Mouse (Mus musculus) kidney, adult 2 months (tissue): ENCODE results near the gene B4galt5. TPM values are rescaled to one million over a fixed set of nuclear protein-coding genes. Genes with fewer than 3 reads are reported as not detected.

Experiments
- DNase-seq: peaks from one replicate; pipeline ENCODE4 v3.0.0; 2021
- H3K27ac ChIP-seq: fragments of 200-500 bp; 2 replicates; pipeline ENCODE4 v1.5.1; 2012; ENCODE audit warnings: low read depth, low read length, control low read depth, inconsistent platforms; ENCODE audit not compliant: insufficient read depth
- H3K27me3 ChIP-seq: fragments of 200-500 bp; replicated peaks from 2 replicates; pipeline ENCODE4 v1.6.1; 2012; ENCODE audit warnings: mild to moderate bottlenecking, moderate library complexity, low read length, inconsistent platforms; ENCODE audit not compliant: control insufficient read depth, insufficient read depth
- H3K36me3 ChIP-seq: fragments of 200-500 bp; 2 replicates; pipeline ENCODE4 v1.6.1; 2012; ENCODE audit warnings: mild to moderate bottlenecking, moderate library complexity, low read length, inconsistent platforms; ENCODE audit not compliant: control insufficient read depth, insufficient read depth
- H3K4me1 ChIP-seq: fragments of 200-500 bp; 2 replicates; pipeline ENCODE4 v1.6.1; 2011; ENCODE audit warnings: low read length; ENCODE audit not compliant: control insufficient read depth, insufficient read depth
- H3K4me3 ChIP-seq: fragments of 200-500 bp; 2 replicates; pipeline ENCODE4 v1.5.1; 2011; ENCODE audit warnings: mild to moderate bottlenecking, low read depth, low read length, control low read depth; ENCODE audit not compliant: insufficient read depth
- CTCF ChIP-seq: fragments of 200-500 bp; conservative IDR thresholded peaks from 2 replicates; pipeline ENCODE4 v1.5.1; 2011; ENCODE audit warnings: low read depth, mild to moderate bottlenecking, control low read depth, low read length, moderate library complexity, mixed read lengths; ENCODE audit not compliant: insufficient read depth, insufficient read length
- POLR2A ChIP-seq: fragments of 200-500 bp; IDR thresholded peaks from one replicate; pipeline ENCODE4 v1.6.1; 2011; ENCODE audit warnings: low read depth, low read length, control low read depth
- WGBS: fragments of 180-500 bp; shearing (Covaris S2); methylation state at CpG from one replicate; pipeline ENCODE4 v1.1.7; 2018; 5-methylcytosine and 5-hydroxymethylcytosine counted together
- polyA plus RNA-seq: library from polyadenylated mRNA; depleted of rRNA; stranded (reverse); fragments of >200 nt; gene quantifications from 2 replicates; pipeline ENCODE4 v1.2.3, GENCODE M21; 2012

B4galt5 gene
- polyA plus RNA-seq, 1 experiment: 51.5 TPM

DNA sequence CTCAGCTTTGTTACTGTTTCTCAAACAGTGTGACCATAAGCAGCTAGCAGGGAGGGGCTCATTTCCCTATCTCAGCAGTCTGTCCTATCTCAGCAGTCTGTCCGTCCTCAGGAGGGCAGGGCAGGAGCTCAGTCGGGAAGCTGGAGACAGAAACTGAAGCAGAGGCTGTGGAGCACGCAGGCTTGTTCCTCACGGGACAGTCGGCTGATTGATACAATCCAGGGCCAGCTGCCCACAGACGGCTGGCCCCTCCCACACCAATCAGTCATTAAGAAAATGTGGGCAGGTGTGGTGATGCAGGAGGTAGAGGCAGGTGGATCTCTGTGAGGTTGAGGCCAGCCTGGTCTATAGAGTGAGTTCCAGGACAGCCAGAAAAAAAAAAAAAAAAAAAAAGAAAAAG lies 56.1 kb downstream of the B4galt5 start:
- Histone ChIP-seq H3K36me3 (no peaks in the 10 kb centered on the region), H3K4me3 (no peak overlapping the region), H3K4me1 (no peaks in the 10 kb centered on the region), H3K27ac (no peak overlapping the region), H3K27me3 (no peaks in the 10 kb centered on the region)
- 16% methylated on average over 6 of the region's 6 CpGs for WGBS
- DNase-seq: no peak
- TF ChIP-seq CTCF (no peak), POLR2A (no peak)

DNA sequence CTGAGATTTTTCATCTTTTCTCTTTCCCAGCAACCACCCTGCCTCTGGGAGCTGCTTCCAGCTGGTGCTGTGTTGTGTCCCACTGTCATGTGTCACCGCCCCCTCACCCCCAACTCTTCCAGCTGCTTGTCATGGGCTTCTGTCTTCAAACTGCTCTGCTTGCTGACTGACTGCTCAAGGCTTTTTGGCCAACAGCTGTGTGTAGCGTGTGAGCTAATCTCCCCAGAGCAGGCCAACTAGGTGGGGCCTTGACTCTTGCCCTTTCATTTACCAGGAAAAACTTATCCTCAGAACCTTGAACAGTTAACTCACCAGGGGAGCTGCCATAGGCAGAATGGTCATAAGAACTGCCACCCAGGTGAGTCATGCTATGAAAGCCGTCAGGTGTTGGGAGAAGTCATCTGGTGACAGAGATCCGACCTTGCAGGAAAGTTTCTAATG lies 56.8 kb downstream of the B4galt5 start:
- Histone ChIP-seq H3K27ac (no peak overlapping the region), H3K4me1 (no peaks in the 10 kb centered on the region), H3K36me3 (no peaks in the 10 kb centered on the region), H3K4me3 (no peak overlapping the region), H3K27me3 (no peaks in the 10 kb centered on the region)
- 57% methylated on average over 4 of the region's 4 CpGs for WGBS
- peak; percentile 52 for DNase-seq
- no peak for TF ChIP-seq CTCF
- TF ChIP-seq POLR2A: no peak

DNA sequence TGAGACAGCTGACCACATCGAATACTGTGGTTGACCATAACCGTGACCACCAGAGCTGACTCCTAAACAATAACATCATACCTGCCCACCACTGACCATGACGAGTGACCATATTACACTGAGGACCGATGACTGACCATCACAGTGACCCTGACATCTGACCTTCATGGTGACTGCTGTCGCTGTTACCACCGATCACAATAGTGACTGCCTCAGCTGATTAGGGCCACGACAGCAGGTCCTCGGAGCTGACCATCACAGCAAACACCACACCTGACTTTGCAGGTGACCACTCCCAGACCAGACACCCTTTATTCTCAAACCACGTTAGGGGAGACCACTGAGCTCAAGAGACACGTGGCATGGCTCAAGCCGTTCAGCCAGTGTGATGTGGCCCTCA lies 57.3 kb downstream of the B4galt5 start:
- H3K27me3 ChIP-seq: no peaks in the 10 kb centered on the region
- no peak for DNase-seq
- H3K36me3 ChIP-seq: no peaks in the 10 kb centered on the region
- TF ChIP-seq POLR2A: no peak
- no peak for TF ChIP-seq CTCF
- WGBS: 72% methylated on average over 11 of the region's 11 CpGs
- no peaks in the 10 kb centered on the region for H3K4me1 ChIP-seq
- no peak overlapping the region for H3K27ac ChIP-seq
- H3K4me3 ChIP-seq: no peak overlapping the region

DNA sequence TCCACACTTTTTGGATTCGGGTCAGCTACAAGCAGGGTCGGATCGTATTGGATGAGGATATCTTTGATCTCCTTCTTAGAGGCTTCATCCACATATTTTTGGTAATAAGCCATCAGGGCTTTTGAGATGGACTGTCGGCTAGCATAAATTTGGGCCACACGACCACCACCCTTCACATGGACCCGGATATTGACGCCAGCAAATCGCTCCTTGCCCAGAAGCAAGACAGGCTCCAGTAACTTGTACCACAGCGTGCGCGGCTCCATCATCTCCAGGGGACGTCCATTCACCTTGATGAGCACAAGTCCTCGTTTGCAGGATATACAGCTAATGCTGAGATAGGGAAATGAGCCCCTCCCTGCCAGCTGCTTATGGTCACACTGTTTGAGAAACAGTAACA lies 67.5 kb downstream of the B4galt5 start:
- DNase-seq: no peak
- Histone ChIP-seq H3K36me3 (no peaks in the 10 kb centered on the region), H3K27me3 (no peaks in the 10 kb centered on the region), H3K27ac (no peak overlapping the region), H3K4me3 (no peak overlapping the region), H3K4me1 (no peaks in the 10 kb centered on the region)
- 91% methylated on average over 13 of the region's 13 CpGs for WGBS
- TF ChIP-seq POLR2A (no peak), CTCF (no peak)

DNA sequence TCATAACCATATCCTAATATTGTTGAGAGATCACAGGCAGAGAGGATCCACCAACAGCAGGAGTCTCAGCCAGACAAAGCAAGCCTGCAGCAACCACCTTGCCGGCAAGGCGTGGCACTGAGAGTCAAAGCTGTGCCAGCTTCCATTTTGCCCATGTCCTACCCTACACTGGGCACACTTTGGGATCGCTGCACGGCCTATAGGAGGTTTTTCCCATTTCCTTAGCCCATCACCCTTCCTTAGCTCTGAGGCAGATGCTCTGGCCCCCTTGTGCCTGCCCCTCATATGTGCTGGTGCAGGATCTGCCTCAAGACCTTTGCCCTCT lies 68.0 kb downstream of the B4galt5 start:
- H3K27ac ChIP-seq: no peak overlapping the region
- no peak overlapping the region for H3K4me3 ChIP-seq
- H3K27me3 ChIP-seq: no peaks in the 10 kb centered on the region
- no peak for DNase-seq
- H3K4me1 ChIP-seq: no peaks in the 10 kb centered on the region
- no peak for TF ChIP-seq CTCF
- no peak for TF ChIP-seq POLR2A
- no peaks in the 10 kb centered on the region for H3K36me3 ChIP-seq
- WGBS: 53% methylated on average over 4 of the region's 4 CpGs

DNA sequence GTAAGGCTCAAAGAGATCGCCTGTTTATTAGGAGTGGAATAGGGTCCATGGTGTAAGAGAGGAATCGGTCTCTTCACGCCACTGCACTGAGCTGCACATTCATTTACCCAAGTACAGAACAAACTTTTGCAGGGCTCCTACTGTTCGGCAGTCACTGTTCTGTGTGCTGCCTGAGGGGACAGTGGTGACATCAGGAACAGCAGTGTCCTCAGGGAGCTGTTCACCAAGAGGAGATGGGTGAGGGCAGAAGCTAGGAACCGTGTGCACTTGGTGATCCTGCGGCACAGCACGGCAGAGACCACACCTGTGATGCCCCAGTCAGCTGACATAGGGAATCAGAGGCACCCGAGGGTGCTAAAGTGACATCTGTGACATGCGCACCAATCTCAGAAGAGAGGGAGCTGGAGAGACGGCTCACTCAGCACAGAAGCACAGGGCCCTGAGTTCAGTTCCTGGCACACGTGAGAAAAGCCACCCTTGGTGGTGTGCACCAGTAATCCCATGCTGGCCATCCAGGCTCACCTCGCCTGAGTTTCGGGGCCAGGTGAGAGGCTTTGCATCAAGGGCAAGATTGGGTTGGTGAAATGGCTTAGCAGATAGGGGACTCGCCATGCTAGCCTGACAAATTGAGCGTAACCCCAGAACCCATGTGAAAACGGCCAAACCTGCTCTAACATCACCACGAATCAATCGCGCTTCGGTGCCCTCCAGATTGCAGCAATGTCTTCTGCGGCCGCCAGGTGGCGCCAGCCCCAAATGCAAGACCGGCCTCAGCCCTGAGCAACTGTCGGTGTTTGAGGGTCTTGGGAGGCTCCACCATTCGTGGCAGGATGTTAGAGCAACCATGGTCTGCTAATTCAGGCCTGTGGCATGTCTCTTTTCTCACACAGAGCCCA lies 68.6 kb downstream of the B4galt5 start:
- peak; percentile 78 for DNase-seq
- Histone ChIP-seq H3K4me1 (no peaks in the 10 kb centered on the region), H3K36me3 (no peaks in the 10 kb centered on the region), H3K4me3 (no peak overlapping the region), H3K27me3 (no peaks in the 10 kb centered on the region), H3K27ac (no peak overlapping the region)
- WGBS: 40% methylated on average over 26 of the region's 26 CpGs
- TF ChIP-seq CTCF (peak; percentile 98), POLR2A (no peak)

DNA sequence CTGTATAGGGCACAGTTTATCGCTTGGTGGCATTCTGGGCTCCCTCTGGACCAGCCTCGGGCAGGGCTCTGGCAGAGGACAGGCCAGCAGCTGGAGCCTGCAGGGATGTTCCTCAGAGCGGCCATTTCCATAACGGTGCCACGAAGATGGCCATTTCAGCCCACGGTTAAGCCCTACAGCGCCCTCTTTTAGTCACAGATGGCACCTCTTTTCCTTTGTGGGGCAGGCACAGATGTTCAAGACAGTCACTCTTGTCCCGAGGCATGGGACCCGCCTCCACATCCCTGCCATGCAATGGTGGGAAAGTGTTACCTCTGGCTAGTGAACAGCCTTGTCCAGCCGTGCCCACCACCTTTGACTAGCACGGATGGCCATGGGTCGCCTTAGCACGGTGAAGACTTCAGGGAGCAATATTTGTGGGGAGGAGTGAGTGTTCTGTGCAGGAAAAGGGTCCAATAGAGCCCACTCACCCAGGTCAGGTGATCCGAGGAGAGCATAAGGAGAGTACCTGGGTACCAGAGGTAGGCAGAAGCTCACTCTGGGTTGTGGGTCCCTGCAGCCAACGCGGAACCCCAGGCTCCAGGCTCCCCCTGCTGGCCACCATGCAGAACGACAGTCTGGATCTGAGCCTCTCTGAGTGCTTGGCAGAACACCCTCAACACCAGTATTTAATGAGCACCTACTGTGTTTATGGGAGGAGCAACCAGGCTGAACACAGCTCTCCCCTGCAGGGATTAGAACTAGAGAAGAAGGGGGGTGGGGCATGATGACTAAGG lies 70.0 kb downstream of the B4galt5 start:
- Histone ChIP-seq H3K27ac (no peak overlapping the region), H3K36me3 (no peaks in the 10 kb centered on the region), H3K4me3 (no peak overlapping the region), H3K4me1 (no peaks in the 10 kb centered on the region), H3K27me3 (no peaks in the 10 kb centered on the region)
- peak; percentile 59 for DNase-seq
- TF ChIP-seq CTCF: peak; percentile 93
- TF ChIP-seq POLR2A: no peak
- 53% methylated on average over 17 of the region's 17 CpGs for WGBS
